Mouse (Mus musculus) left cerebral cortex, postnatal 36 days (tissue): Measurements from ENCODE around the gene Lhx1. TPM values are rescaled to one million over a fixed set of nuclear protein-coding genes. Genes with fewer than 3 reads are reported as not detected.
A peak's percentile ranks its signal among the peaks of the same experiment; 100 is the strongest.

ENCODE experiments used
- DNase-seq, 2 experiments: peaks; one replicate each; pipeline ENCODE4 v3.0.0; 2021 to 2022; ENCODE audit warnings: low spot score in 2 of 2, mixed read lengths in 1 of 2
- intact Hi-C: fragments of 180-260 bp; cut with DNase I; formaldehyde crosslinking; loops from one replicate; pipeline ENCODE4 v1.15.1; 2025
- total RNA-seq, 2 experiments: library from RNA; stranded (reverse); gene quantifications; 2 replicates each; pipeline ENCODE4 v1.2.3; 2021

The Lhx1 gene
- total RNA-seq, 2 experiments from 2014 or later, result not detected

- intact Hi-C loops, result loop anchor here (10.0 kb wide), 1 partner anchor 281 kb away; no protein-coding TSS in a partner anchor
- peak; percentile 95 to 97 for DNase-seq
Measured at GRCm38 (mm10) chr11:84513171-84514116, 11.9 kb downstream of the Lhx1 start, which contains the start of gene Aatf. Gene Aatf (minus strand): TSS chr11:84513522.

DNA sequence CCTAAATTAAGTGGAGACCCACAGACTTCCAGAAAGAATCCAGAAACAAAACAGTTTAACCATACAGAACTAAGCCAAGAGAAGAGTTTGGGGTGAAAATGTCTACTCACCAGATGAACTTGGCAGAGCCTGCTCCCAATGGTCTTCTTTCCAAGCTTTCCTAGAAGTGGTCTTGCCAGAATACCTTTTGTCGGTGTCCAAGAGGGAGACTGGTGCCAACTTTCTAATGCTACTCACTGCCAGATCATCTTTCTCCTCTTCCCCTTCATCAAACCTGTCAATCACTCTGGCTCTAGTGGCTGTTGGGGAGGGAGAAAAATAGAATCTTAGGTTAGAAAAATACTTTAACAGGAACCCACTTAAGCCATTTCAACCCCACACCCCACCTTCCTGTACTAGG lies 13.3 kb downstream of the Lhx1 start:
- intact Hi-C loops, result loop anchor here (10.0 kb wide), 1 partner anchor 283 kb away; no protein-coding TSS in a partner anchor

GRCm38 (mm10) chr11:84504296-84504695 lies 21.0 kb downstream of the Lhx1 start:
- DNase-seq, result no peak
- intact Hi-C loops, result no loop called here

More for the DNA sequence above, 13.3 kb downstream of the Lhx1 start:
- DNase-seq, result no peak

- intact Hi-C loops, result loop anchor here (10.0 kb wide), 1 partner anchor 223 kb away; no protein-coding TSS in a partner anchor
- DNase-seq, result no peak
Measured at GRCm38 (mm10) chr11:84497944-84498343, 27.4 kb downstream of the Lhx1 start.

- intact Hi-C loops, result loop anchor here (10.0 kb wide), 1 partner anchor 222 kb away; no protein-coding TSS in a partner anchor
- no peak for DNase-seq
Measured at GRCm38 (mm10) chr11:84496901-84497300, 28.4 kb downstream of the Lhx1 start.

DNA sequence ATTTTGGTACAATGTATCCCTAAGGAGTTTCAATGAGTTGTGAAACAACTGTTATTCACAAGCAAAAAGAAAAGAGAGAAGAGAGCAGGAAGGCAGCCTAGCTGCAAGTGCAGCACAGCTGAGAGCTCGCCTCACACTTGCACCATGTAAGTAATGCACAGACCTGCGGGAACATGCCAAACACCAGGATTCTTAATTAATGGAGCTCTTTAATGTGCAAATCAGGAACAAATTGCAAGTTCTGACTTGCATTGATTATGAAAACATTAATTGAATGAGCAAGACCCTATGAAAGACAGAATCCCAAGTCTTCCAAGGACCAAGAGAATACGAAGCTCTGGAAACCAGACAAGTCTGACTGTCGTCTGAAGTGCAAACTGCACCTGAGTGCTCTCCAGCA lies 29.6 kb downstream of the Lhx1 start:
- DNase-seq, result no peak
- intact Hi-C loops, result loop anchor here (10.0 kb wide), 1 partner anchor 221 kb away; no protein-coding TSS in a partner anchor

- no peak for DNase-seq
Measured at GRCm38 (mm10) chr11:84481661-84482060, 43.7 kb downstream of the Lhx1 start.

DNA sequence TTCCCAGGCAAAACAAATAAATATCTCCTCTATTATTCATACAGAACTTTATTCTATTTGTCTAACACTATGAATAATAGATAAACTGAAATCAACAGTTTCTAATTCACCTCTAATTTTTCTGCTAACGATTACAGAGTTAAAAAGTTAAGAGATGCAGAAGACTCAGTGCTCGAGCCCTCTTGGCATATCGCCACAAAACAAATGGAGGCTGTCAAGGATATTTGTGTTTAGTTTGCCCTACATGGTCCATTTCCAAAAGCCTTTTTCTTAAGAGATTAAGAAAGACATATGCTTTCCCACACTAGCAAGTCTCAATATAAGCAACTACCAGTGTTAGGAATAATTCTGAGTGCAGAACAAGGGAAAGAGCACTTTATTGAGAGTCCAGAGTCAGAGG lies 44.9 kb downstream of the Lhx1 start:
- DNase-seq, result no peak
- intact Hi-C loops, result no loop called here

More at GRCm38 (mm10) chr11:84481661-84482060, 43.7 kb downstream of the Lhx1 start:
- intact Hi-C loops, result no loop called here

DNA sequence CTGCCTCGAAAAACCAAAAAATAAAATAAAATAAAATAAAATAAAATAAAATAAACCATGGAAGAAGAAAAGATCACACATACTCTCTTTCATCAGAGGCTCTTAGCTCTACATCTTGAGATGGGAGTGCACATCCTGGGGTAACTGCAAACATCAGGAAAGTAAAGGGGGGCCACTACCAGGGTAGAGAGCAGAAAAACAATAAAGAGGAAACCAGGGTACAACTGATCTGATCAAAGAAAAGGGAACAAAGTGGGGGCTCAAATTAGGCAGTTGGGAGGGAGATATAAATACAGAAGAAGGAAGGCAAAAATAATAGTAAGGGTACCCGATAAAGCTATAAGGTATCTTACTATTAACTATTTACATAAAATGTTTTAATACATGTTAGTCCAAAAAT lies 48.7 kb downstream of the Lhx1 start:
- intact Hi-C loops, result no loop called here
- no peak for DNase-seq

GRCm38 (mm10) chr11:84475991-84476390 lies 49.3 kb downstream of the Lhx1 start:
- intact Hi-C loops, result no loop called here
- no peak for DNase-seq

DNA sequence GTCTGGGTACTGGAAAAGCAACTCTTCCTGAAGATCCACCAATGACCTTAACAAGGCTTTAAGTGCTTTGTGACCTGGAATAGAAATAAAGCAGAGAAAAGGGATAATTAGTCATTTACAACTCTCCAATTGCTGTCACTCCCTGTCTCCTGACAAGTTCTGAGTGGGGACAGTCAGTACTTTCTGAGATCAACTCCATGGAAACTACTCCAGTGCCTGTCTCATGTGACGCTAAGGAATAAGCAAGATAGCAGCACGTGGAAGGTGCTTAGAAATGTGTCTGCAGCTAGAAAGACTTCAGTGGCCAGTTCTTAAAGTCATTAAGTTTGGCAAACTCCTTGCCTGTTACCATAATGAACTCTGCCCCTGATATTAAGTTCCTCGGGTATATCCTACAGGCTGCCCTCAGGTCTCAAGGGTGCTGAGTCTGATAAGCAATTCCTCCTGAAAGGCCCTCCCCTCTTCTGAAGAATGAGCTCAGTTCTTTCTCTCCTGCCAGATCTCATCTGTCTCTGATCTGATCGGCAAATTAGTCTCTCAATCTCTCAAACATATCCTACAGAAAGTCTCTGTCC lies 52.2 kb downstream of the Lhx1 start:
- intact Hi-C loops, result no loop called here
- DNase-seq, result no peak

Other genes with a start within 250 kb of the Lhx1 start
- gene Aatf, start 12.0 kb downstream of the Lhx1 start, total RNA-seq, result 10 to 100 TPM; 19.4 to 20.4 TPM